Mouse (Mus musculus) bone marrow, adult 2 months (tissue): ENCODE data around the gene Zscan10. TPM values are rescaled to one million over a fixed set of nuclear protein-coding genes. Genes with fewer than 3 reads are reported as not detected.

Experiments used
- H3K27ac ChIP-seq: fragments of 200-500 bp; 2 replicates; pipeline ENCODE4 v1.5.1; 2012; ENCODE audit warnings: low read depth, mild to moderate bottlenecking, control low read depth, inconsistent platforms, low read length; ENCODE audit not compliant: control insufficient read depth, poor library complexity, insufficient read depth
- H3K4me1 ChIP-seq: fragments of 200-500 bp; 2 replicates; pipeline ENCODE4 v1.6.1; 2011; ENCODE audit warnings: low read length; ENCODE audit not compliant: control insufficient read depth, insufficient read depth
- H3K4me3 ChIP-seq: fragments of 200-500 bp; replicated peaks from 2 replicates; pipeline ENCODE3; 2011; ENCODE audit warnings: mild to moderate bottlenecking, low read depth, low read length, control low read depth; ENCODE audit not compliant: control insufficient read depth
- CTCF ChIP-seq: fragments of 200-500 bp; IDR thresholded peaks from 2 replicates; pipeline ENCODE4 v1.5.1; 2011; ENCODE audit warnings: low read length, control low read depth; ENCODE audit not compliant: control insufficient read depth, insufficient read depth
- POLR2A ChIP-seq: fragments of 200-500 bp; IDR thresholded peaks from 2 replicates; pipeline ENCODE4 v1.6.1; 2011; ENCODE audit warnings: low read depth, mild to moderate bottlenecking, control low read depth, low read length, borderline replicate concordance; ENCODE audit not compliant: control insufficient read depth
- WGBS: fragments of 180-500 bp; shearing (Covaris S2); methylation state at CpG from one replicate; pipeline ENCODE4 v1.1.7; 2018; 5-methylcytosine and 5-hydroxymethylcytosine counted together
- polyA plus RNA-seq: library from polyadenylated mRNA; stranded (reverse); fragments of >200 nt; gene quantifications from 2 replicates; pipeline ENCODE4 v1.2.4, GENCODE M21; 2011; ENCODE audit warnings: low replicate concordance; ENCODE audit not compliant: missing spikeins, insufficient read depth, insufficient read length

Gene Zscan10
- polyA plus RNA-seq, 1 experiment = 4.2 TPM

GRCm38 (mm10) chr17:23610361-23610800 is 9.7 kb downstream of the Zscan10 start:
- WGBS = 5% methylated on average over 28 of the region's 28 CpGs
- peak overlapping the region; percentile 12 for H3K4me3 ChIP-seq
- H3K4me1 ChIP-seq = peaks cover 7% of the 10 kb centered on the region
- H3K27ac ChIP-seq = peak overlapping the region; percentile 7
- TF ChIP-seq CTCF (peak; percentile 93), POLR2A (peak; percentile 46; the same call in 1 of the 2 replicates)

- 1% methylated on average over 9 of the region's 9 CpGs for WGBS
- Histone ChIP-seq H3K4me3 (no peak overlapping the region), H3K27ac (no peak overlapping the region), H3K4me1 (no peaks in the 10 kb centered on the region)
- no peak for TF ChIP-seq POLR2A
- TF ChIP-seq CTCF = no peak
These were observed 16.4 kb downstream of the Zscan10 start for GRCm38 (mm10) chr17:23617087-23617486.

GRCm38 (mm10) chr17:23620351-23620750 is 19.7 kb downstream of the Zscan10 start:
- Histone ChIP-seq H3K4me3 (no peak overlapping the region), H3K4me1 (no peaks in the 10 kb centered on the region), H3K27ac (no peak overlapping the region)
- TF ChIP-seq CTCF = no peak
- TF ChIP-seq POLR2A = no peak
- 71% methylated on average over 7 of the region's 7 CpGs for WGBS

- WGBS = 78% methylated on average over 7 of the region's 7 CpGs
These were observed 27.2 kb downstream of the Zscan10 start for GRCm38 (mm10) chr17:23627813-23628212.

GRCm38 (mm10) chr17:23630195-23631020 is 29.8 kb downstream of the Zscan10 start:
- WGBS = 12% methylated on average over 22 of the region's 22 CpGs
- TF ChIP-seq CTCF (peak; percentile 85; the same call in 1 of the 2 replicates), POLR2A (no peak)

More at GRCm38 (mm10) chr17:23627813-23628212, 27.2 kb downstream of the Zscan10 start:
- no peak overlapping the region for H3K4me3 ChIP-seq
- TF ChIP-seq CTCF = no peak
- H3K4me1 ChIP-seq = no peaks in the 10 kb centered on the region; the same call in 1 of the 2 replicates
- H3K27ac ChIP-seq = no peak overlapping the region

GRCm38 (mm10) chr17:23631241-23631640 is 30.6 kb downstream of the Zscan10 start:
- WGBS = 78% methylated on average over 8 of the region's 8 CpGs
- Histone ChIP-seq H3K4me1 (peaks cover 1% of the 10 kb centered on the region; the same call in 1 of the 2 replicates), H3K27ac (no peak overlapping the region), H3K4me3 (no peak overlapping the region)
- TF ChIP-seq POLR2A = no peak

More at GRCm38 (mm10) chr17:23630195-23631020, 29.8 kb downstream of the Zscan10 start:
- H3K4me3 ChIP-seq = no peak overlapping the region
- no peaks in the 10 kb centered on the region; the same call in 1 of the 2 replicates for H3K4me1 ChIP-seq
- H3K27ac ChIP-seq = no peak overlapping the region

- WGBS = 3% methylated on average over 58 of the region's 58 CpGs
- no peaks in the 10 kb centered on the region; the same call in 1 of the 2 replicates for H3K4me1 ChIP-seq
- no peak for TF ChIP-seq CTCF
- peak; percentile 27; the same call in 1 of the 2 replicates for TF ChIP-seq POLR2A
- H3K4me3 ChIP-seq = peak within 1 kb of the TSS; percentile 76
- peak within 1 kb of the TSS; percentile 84 for H3K27ac ChIP-seq
These were observed 44.2 kb downstream of the Zscan10 start, which contains the start of gene Mmp25 for GRCm38 (mm10) chr17:23644613-23645495. Gene Mmp25 (minus strand): TSS chr17:23645277.

- WGBS = 77% methylated on average over 10 of the region's 10 CpGs
- TF ChIP-seq POLR2A (no peak), CTCF (no peak)
- Histone ChIP-seq H3K4me3 (no peak overlapping the region), H3K27ac (no peak overlapping the region), H3K4me1 (no peaks in the 10 kb centered on the region; the same call in 1 of the 2 replicates)
These were observed 45.2 kb downstream of the Zscan10 start for GRCm38 (mm10) chr17:23645894-23646293.
